In genomic region chr6:107280348-107280747, GRCm38 (mm10) we compare ENCODE assay signal across 16 mouse cellular contexts.
A peak's percentile ranks its signal among the peaks of the same experiment; 100 is the strongest.
DNase-seq lines count a peak whose midpoint lies in the region.
"Had no signal": no experiment of that assay in that cellular context is flagged by ENCODE, and none has a peak within 500 bp of the region (broad histone marks: within the 10 kb centered on the region; RNA-seq: fewer than 3 reads in every experiment).

No protein-coding gene starts in this region.

- peak; percentile 2 for DNase-seq in thymus, postnatal 14 days
- no peak for DNase-seq in thymus, postnatal 4 days
- DNase-seq in ES-CJ7 (ENCODE audit: low read depth, low spot score), result peak; percentile 6
- peak; percentile 7 for DNase-seq in ZHBTc4 (ENCODE audit: low read depth, low spot score)
- DNase-seq in heart, adult 8-10 months (ENCODE audit: low spot score), result no peak
- no peak for DNase-seq in layer of hippocampus, adult 11-12 months (ENCODE audit: low spot score)
- DNase-seq: adrenal gland, adult 2 months; adrenal gland, postnatal 10 days; adrenal gland, postnatal 25 days; B cell, adult 2 months; cerebellum, adult 11 months; cerebellum, adult 18-20 months; cerebellum, adult 8-10 months; cerebellum, adult 9-11 months; cerebellum, postnatal 14 days; embryo, embryonic 11 days had no signal

Comparison
In these comparisons a context has a peak if more than half of its experiments do, and no peak if none do; other contexts are left out.
1. DNase-seq: peak in thymus, postnatal 14 days (single experiment), ES-CJ7 (single experiment) and ZHBTc4 (single experiment); none in thymus, postnatal 4 days (single experiment), heart, adult 8-10 months (single experiment) and layer of hippocampus, adult 11-12 months (single experiment).